Mouse (Mus musculus) midbrain, embryonic 16.5 days (tissue): Measurements from ENCODE around the gene Zranb3. TPM values are rescaled to one million over a fixed set of nuclear protein-coding genes. Genes with fewer than 3 reads are reported as not detected.
"Not testable (repeated sequence)": the region's sequence is repeated elsewhere in the genome, so short reads cannot be mapped to it uniquely, and the experiment has no call there.

Experiments used
- ATAC-seq: fragments of 200-750 bp; cut with Nextera tagmentation; 2 replicates; pipeline ENCODE4 v1.8.0; 2017; ENCODE audit warnings: moderate TSS enrichment
- H3K27ac ChIP-seq: fragments of 300-500 bp; sonication (generic); 2 replicates; pipeline ENCODE4 v1.5.1; 2014; ENCODE audit warnings: mild to moderate bottlenecking, low read length, mixed read lengths
- H3K27me3 ChIP-seq: fragments of 300-500 bp; sonication (generic); 2 replicates; pipeline ENCODE4 v1.6.1; 2014; ENCODE audit warnings: low read depth, low read length, mixed read lengths; ENCODE audit not compliant: control insufficient read depth, insufficient read depth
- H3K36me3 ChIP-seq: fragments of 300-500 bp; sonication (generic); 2 replicates; pipeline ENCODE4 v1.6.1; 2014; ENCODE audit warnings: mild to moderate bottlenecking, low read length, moderate library complexity, mixed read lengths; ENCODE audit not compliant: control insufficient read depth, insufficient read depth
- H3K4me1 ChIP-seq: fragments of 300-500 bp; sonication (generic); 2 replicates; pipeline ENCODE4 v1.6.1; 2014; ENCODE audit warnings: mild to moderate bottlenecking, low read length, mixed read lengths; ENCODE audit not compliant: control insufficient read depth, insufficient read depth
- H3K4me2 ChIP-seq: fragments of 300-500 bp; sonication (generic); 2 replicates; pipeline ENCODE4 v1.6.1; 2014; ENCODE audit warnings: mild to moderate bottlenecking, low read length, mixed read lengths
- H3K4me3 ChIP-seq: fragments of 300-500 bp; sonication (generic); 2 replicates; pipeline ENCODE4 v1.5.1; 2014; ENCODE audit warnings: low read depth, mild to moderate bottlenecking, low read length, moderate library complexity, mixed read lengths
- H3K9ac ChIP-seq: fragments of 300-500 bp; sonication (generic); 2 replicates; pipeline ENCODE4 v1.6.1; 2014; ENCODE audit warnings: low read depth, low read length, mixed read lengths
- H3K9me3 ChIP-seq: fragments of 300-500 bp; sonication (generic); replicated peaks from 2 replicates; pipeline ENCODE4 v1.6.1; 2014; ENCODE audit warnings: mild to moderate bottlenecking, low read length, mixed read lengths; ENCODE audit not compliant: control insufficient read depth, poor library complexity, severe bottlenecking
- WGBS: fragments of 180-500 bp; shearing (Covaris S2); extraction: QIAGEN DNeasy Blood & Tissue Kit; methylation state at CpG from one replicate; pipeline ENCODE4 v1.1.7; 2014; 5-methylcytosine and 5-hydroxymethylcytosine counted together
- polyA plus RNA-seq: library from polyadenylated mRNA; unstranded; fragments of >200 nt; fragmentation: Nextera tagmentation; extraction: Ambion mirVana; gene quantifications from 2 replicates; pipeline ENCODE4 v1.2.1, GENCODE M21; 2015

The Zranb3 gene
- 2.6 and 3.4 TPM in 2 replicates for polyA plus RNA-seq

DNA sequence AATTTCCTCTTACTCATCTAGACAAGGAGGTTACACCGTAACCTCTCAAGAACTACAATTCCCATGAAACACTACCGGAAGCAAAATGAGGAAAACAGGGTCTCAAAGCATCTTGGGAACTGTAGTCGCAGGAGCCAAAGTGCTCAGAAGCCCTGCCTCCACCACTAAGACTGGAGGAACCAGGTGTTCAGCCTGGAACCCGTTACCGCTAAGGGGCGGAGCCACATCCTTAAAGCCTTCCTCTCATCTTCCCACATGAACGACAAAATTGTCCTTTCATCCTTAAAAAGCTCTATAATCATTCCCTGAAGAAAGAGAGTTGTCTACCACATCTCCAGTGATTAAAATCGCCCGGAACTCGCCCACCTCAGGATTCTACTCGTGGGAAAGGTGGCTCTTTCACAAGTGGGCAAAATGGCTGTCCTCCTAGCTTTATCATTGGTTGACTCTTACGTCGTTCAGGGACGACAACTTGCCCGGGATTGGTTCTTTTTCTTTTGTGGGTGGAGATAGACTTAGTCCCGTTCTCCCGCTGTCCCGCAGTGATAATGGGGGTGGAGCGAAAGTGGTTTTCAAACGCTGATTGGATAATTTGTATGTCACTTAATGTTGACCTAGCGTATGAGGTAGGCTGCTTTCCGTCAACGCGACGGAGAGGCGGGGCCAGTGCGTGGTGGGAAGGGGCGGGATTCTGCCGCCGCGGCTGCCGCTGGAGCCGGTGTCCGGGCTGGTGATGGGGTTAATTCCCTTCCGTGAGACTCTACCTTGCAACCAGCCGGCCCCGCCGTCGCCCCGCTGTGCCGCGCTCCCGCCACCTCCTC is at the start of gene Zranb3, which contains the start of gene R3hdm1:
Gene Zranb3, minus strand, starts transcription at position 407 of the 821 bp plus-strand sequence.
Gene R3hdm1, plus strand, starts transcription at position 661 of the 821 bp plus-strand sequence.
- peak within 1 kb of the TSS; percentile 94 for H3K27ac ChIP-seq
- H3K9ac ChIP-seq = peak within 1 kb of the TSS; percentile 95
- H3K4me3 ChIP-seq = peak within 1 kb of the TSS; percentile 99
- H3K4me1 ChIP-seq = peaks cover 19% of the 10 kb centered on the region
- H3K4me2 ChIP-seq = peak within 1 kb of the TSS; percentile 73
- no peaks in the 10 kb centered on the region for H3K27me3 ChIP-seq
- no peaks in the 10 kb centered on the region for H3K9me3 ChIP-seq
- peak; percentile 98 for ATAC-seq
- H3K36me3 ChIP-seq = no peaks in the 10 kb centered on the region
- under 1% methylated on average over 43 of the region's 43 CpGs for WGBS

DNA sequence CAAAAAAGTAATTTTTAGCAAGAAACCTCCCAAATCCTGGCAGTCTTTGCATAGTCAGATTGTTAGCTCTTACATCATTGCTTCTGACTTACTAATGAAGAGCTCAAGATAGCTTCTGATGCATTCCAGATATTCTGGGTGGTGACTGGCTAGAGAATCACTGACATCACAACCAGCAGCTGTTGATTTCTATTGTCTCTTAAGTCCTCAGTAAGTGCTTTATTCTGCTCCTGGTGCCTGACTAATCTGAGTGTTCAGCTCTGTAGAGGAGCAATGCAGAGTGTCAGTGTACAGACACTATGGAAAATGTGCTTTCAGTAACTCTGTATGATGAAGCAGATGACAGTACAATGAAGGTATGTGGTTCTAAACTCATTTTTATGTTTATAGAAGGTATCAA is 38.9 kb upstream of the Zranb3 start:
- ATAC-seq = 0 out of 2 replicates have a peak, but pooled peaks have one; percentile 39

DNA sequence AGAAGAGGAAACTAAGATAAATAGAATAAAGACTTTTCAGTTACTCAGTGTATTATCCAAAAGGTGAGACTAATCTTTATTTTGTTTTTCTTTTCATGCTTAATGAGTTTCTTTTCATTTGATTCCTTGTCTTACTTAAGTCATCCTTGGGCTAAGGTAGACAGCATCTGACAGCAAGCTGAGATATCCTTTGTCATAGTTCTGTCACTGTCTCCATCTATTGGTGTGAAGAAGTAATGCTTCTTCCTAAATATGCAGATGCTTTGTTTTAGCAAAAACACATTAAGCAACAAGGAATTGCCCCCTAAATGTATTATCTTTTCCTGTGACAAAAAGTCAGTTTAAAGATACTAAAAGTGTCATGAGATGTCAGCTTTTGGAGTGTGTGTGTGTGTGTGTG is 38.2 kb upstream of the Zranb3 start:
- H3K9ac ChIP-seq = no peak overlapping the region
- no peaks in the 10 kb centered on the region for H3K27me3 ChIP-seq
- no peaks in the 10 kb centered on the region for H3K4me1 ChIP-seq
- H3K4me2 ChIP-seq = no peak overlapping the region
- no peak overlapping the region for H3K27ac ChIP-seq
- H3K4me3 ChIP-seq = no peak overlapping the region
- H3K36me3 ChIP-seq = no peaks in the 10 kb centered on the region
- peak; percentile 73; the same call in 1 of the 2 replicates for ATAC-seq
- no peaks in the 10 kb centered on the region for H3K9me3 ChIP-seq

More for the DNA sequence above, 38.9 kb upstream of the Zranb3 start:
- H3K9ac ChIP-seq = no peak overlapping the region
- H3K27me3 ChIP-seq = no peaks in the 10 kb centered on the region
- no peak overlapping the region for H3K4me2 ChIP-seq
- H3K9me3 ChIP-seq = no peaks in the 10 kb centered on the region
- no peaks in the 10 kb centered on the region for H3K4me1 ChIP-seq
- no peak overlapping the region for H3K27ac ChIP-seq
- H3K4me3 ChIP-seq = no peak overlapping the region
- H3K36me3 ChIP-seq = no peaks in the 10 kb centered on the region

DNA sequence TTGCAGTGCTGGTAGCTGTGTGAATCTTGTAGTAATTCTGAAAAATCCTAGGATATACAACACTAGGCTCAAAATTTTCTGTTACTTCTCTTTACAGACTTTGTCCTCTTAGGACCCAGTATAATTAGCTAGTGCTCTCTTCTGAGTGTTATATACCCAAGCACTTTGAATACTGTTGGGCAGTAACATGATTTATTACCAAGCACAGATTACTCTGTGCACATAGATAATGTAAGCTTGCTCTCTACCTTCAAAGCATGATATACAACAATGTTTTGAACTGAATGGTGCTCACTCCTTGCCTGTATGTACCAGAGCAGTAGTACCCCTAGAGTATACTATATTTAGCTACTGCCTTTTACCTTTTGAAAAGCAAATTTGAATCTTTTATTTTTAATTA is 33.4 kb upstream of the Zranb3 start:
- H3K9ac ChIP-seq, H3K27me3 ChIP-seq, H3K4me3 ChIP-seq, H3K9me3 ChIP-seq, ATAC-seq, H3K36me3 ChIP-seq, H3K27ac ChIP-seq, H3K4me2 ChIP-seq, H3K4me1 ChIP-seq: not testable (repeated sequence)

- WGBS = 97% methylated on average over 4 of the region's 4 CpGs
- H3K9ac ChIP-seq = no peak overlapping the region
- H3K4me2 ChIP-seq = no peak overlapping the region
- no peaks in the 10 kb centered on the region; the same call in 1 of the 2 replicates for H3K36me3 ChIP-seq
- no peak overlapping the region for H3K4me3 ChIP-seq
- H3K9me3 ChIP-seq = no peaks in the 10 kb centered on the region; the same call in 1 of the 2 replicates
- H3K27ac ChIP-seq = no peak overlapping the region
- no peak for ATAC-seq
- H3K4me1 ChIP-seq = no peaks in the 10 kb centered on the region
- no peaks in the 10 kb centered on the region for H3K27me3 ChIP-seq
Observed at GRCm38 (mm10) chr1:128120913-128121627, 18.2 kb upstream of the Zranb3 start.

- Histone ChIP-seq H3K27ac (peak overlapping the region; percentile 94), H3K36me3 (no peaks in the 10 kb centered on the region), H3K27me3 (no peaks in the 10 kb centered on the region), H3K4me1 (peaks cover 19% of the 10 kb centered on the region), H3K4me3 (peak overlapping the region; percentile 99), H3K4me2 (peak overlapping the region; percentile 71), H3K9ac (peak overlapping the region; percentile 95), H3K9me3 (no peaks in the 10 kb centered on the region)
- 0% methylated on average over 46 of the region's 47 CpGs for WGBS
- peak; percentile 57 for ATAC-seq
Observed at GRCm38 (mm10) chr1:128103520-128104088, 757 bp upstream of the Zranb3 start.

GRCm38 (mm10) chr1:128102251-128102640 is 601 bp downstream of the Zranb3 start:
- H3K27me3 ChIP-seq = no peaks in the 10 kb centered on the region
- H3K36me3 ChIP-seq = no peaks in the 10 kb centered on the region
- peak overlapping the region; percentile 30; the same call in 1 of the 2 replicates for H3K9ac ChIP-seq
- 0% methylated on average over 15 of the region's 15 CpGs for WGBS
- H3K4me2 ChIP-seq = peak overlapping the region; percentile 73
- peak; percentile 31 for ATAC-seq
- H3K4me3 ChIP-seq = peak overlapping the region; percentile 99
- H3K9me3 ChIP-seq = no peaks in the 10 kb centered on the region
- peaks cover 19% of the 10 kb centered on the region for H3K4me1 ChIP-seq
- H3K27ac ChIP-seq = peak overlapping the region; percentile 84

DNA sequence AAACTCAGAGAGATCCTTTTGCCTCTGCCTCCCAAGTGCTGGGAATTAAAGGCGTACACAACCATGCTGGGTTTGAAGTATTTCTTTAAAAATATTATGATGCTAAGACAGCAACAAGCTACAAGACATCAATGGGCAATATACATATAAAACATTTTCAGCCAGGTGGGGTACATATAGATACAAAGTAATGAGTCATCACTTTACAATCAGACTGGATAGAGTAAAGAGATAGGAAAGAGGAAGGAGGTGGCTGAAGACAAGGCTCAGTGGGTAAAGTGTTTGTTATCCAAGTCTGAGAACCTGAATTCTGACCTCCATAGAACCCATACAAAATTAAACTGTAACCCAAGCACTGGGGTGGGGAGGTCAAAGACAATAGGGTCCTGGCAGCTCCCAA is 4.5 kb downstream of the Zranb3 start:
- WGBS = 98% methylated on average over 1 of the region's 1 CpGs
- no peaks in the 10 kb centered on the region for H3K9me3 ChIP-seq

More for the DNA sequence above, 4.5 kb downstream of the Zranb3 start:
- H3K36me3 ChIP-seq = no peaks in the 10 kb centered on the region
- no peak overlapping the region for H3K9ac ChIP-seq
- ATAC-seq = no peak
- H3K4me1 ChIP-seq = peaks cover 3% of the 10 kb centered on the region; the same call in 1 of the 2 replicates
- no peak overlapping the region for H3K4me3 ChIP-seq
- no peak overlapping the region for H3K4me2 ChIP-seq
- no peak overlapping the region for H3K27ac ChIP-seq
- H3K27me3 ChIP-seq = no peaks in the 10 kb centered on the region
